7 mouse cellular contexts compared by ENCODE assay signal in the genomic region with DNA sequence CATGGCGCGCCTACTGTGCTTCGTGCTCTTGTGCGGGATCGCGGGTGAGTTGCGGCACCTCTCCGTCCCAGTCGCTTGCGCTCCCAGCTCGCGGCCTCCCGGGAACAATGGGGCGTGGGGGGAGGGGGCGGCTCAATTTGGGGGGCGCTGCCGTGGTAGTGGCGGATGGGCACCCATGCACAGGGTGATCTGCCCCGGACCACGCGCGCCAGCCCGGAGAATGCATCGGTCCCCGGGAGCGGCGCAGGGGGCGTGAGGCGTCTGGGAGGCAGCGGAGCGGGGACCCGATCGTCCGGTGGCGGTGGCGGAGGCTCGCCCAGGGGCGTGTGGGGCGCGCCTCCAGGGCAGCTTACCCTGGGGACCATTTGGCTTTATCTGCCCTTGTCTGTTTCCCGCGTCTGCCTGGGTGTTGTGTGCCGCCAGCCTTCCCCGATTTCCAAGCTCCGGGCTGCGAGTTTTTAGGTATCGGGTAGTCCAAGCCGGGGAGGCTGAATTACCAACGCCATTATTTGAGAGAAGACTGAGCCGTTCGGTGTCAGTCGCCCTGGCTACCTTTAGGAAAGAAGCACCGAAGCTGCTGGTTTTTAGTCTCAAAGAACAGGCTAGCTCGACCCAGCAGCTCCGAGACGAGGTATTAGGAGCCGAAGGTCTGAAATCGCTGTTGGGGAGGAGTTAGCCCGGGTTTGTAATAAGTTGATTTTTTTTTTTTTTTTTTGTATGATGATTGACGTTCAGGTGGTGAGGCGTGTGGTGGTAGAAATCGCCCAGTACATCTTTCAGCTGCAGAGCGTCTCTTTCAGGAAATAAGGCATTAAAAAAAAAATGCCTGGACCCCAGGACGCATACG. TPM values are rescaled to one million over a fixed set of nuclear protein-coding genes. Genes with fewer than 3 reads are reported as not detected.
A peak's percentile ranks its signal among the peaks of the same experiment; 100 is the strongest.
DNase-seq lines count a peak whose midpoint lies in the region; ATAC-seq and TF ChIP-seq lines count a peak whose summit lies in the region.

No protein-coding gene starts in this region.

- 0 out of 2 replicates have a peak, but pooled peaks cover 7% of the 10 kb centered on the region for H3K36me3 ChIP-seq in forebrain, embryonic 13.5 days (ENCODE audit: poor library complexity, severe bottlenecking)
- no peaks in the 10 kb centered on the region for H3K36me3 ChIP-seq in liver, embryonic 15.5 days (replicated peaks)

- DNase-seq in ovary, postnatal 10 days (ENCODE audit: low spot score) = peak; percentile 13
- no peak for DNase-seq in ovary, adult 18-20 months (ENCODE audit: low spot score)
- DNase-seq in adrenal gland, postnatal 36 days = peak; percentile 27 to 30

- no peak for TF ChIP-seq CTCF in olfactory bulb, adult 2 months (IDR thresholded peaks at IDR 0.05; ENCODE audit: insufficient read depth, low read depth, low read length)

- WGBS in forebrain, embryonic 13.5 days = under 1% methylated on average over 55 of the region's 65 CpGs
- WGBS in liver, embryonic 15.5 days (ENCODE audit: insufficient replicate concordance) = under 1% methylated on average over 65 of the region's 65 CpGs
- WGBS in olfactory bulb, adult 2 months = under 1% methylated on average over 65 of the region's 65 CpGs

- ATAC-seq in forebrain, embryonic 13.5 days = peak; percentile 64
- ATAC-seq in inflammation-experienced regulatory T-cells, adult 6 months = peak; percentile 25
- ATAC-seq in liver, embryonic 15.5 days (ENCODE audit: insufficient read depth) = peak; percentile 20

- peak overlapping the region; percentile 96 for H3K9ac ChIP-seq in forebrain, embryonic 13.5 days
- H3K9ac ChIP-seq in liver, embryonic 15.5 days = peak overlapping the region; percentile 58

- TF ChIP-seq POLR2A in olfactory bulb, adult 2 months (IDR thresholded peaks at IDR 0.05; ENCODE audit: insufficient read depth, low read depth, low read length) = no peak

- no peaks in the 10 kb centered on the region for H3K9me3 ChIP-seq in forebrain, embryonic 13.5 days (replicated peaks)
- no peaks in the 10 kb centered on the region for H3K9me3 ChIP-seq in liver, embryonic 15.5 days (replicated peaks)

- peak overlapping the region; percentile 92 for H3K4me3 ChIP-seq in forebrain, embryonic 13.5 days
- peak overlapping the region; percentile 62 for H3K4me3 ChIP-seq in liver, embryonic 15.5 days (replicated peaks)
- H3K4me3 ChIP-seq in olfactory bulb, adult 2 months (ENCODE audit: insufficient read depth, low read depth, low read length) = peak overlapping the region; percentile 83

- no peaks in the 10 kb centered on the region for H3K27me3 ChIP-seq in forebrain, embryonic 13.5 days
- H3K27me3 ChIP-seq in liver, embryonic 15.5 days = peaks cover 50% of the 10 kb centered on the region

- H3K4me2 ChIP-seq in forebrain, embryonic 13.5 days = peak overlapping the region; percentile 80
- H3K4me2 ChIP-seq in liver, embryonic 15.5 days = peak overlapping the region; percentile 77

- peak overlapping the region; percentile 90 for H3K27ac ChIP-seq in forebrain, embryonic 13.5 days
- peak overlapping the region; percentile 59 for H3K27ac ChIP-seq in liver, embryonic 15.5 days (replicated peaks)
- H3K27ac ChIP-seq in olfactory bulb, adult 2 months (ENCODE audit: insufficient read depth, low read depth, low read length) = no peak overlapping the region

- peaks cover 35% of the 10 kb centered on the region for H3K4me1 ChIP-seq in forebrain, embryonic 13.5 days
- peaks cover 8% of the 10 kb centered on the region; the same call in 1 of the 2 replicates for H3K4me1 ChIP-seq in liver, embryonic 15.5 days (replicated peaks)
- H3K4me1 ChIP-seq in olfactory bulb, adult 2 months (ENCODE audit: control insufficient read depth, insufficient read depth, low read length) = peaks cover 3% of the 10 kb centered on the region; the same call in 1 of the 2 replicates

RNA-seq across cellular contexts. Expression of a gene that starts 0.8 kb away (rescaled TPM):
- total RNA-seq in adrenal gland, postnatal 36 days (2021) = 10 to 100 TPM in 1 of 2 experiments, 1 to 10 TPM in 1; 6.7 to 32.1 TPM
- 101 and 110 TPM in 2 replicates for polyA plus RNA-seq in forebrain, embryonic 13.5 days (2015; fragmentation: Nextera tagmentation; extraction: Ambion mirVana)
- 1 to 10 TPM in 2 of 3 experiments, under 1 TPM in 1; 0.65 to 1.5 (median 1.1) TPM for polyA plus RNA-seq in inflammation-experienced regulatory T-cells, adult 6 months (2017; shearing (Covaris generic))
- polyA plus RNA-seq in liver, embryonic 15.5 days (2015; fragmentation: Nextera tagmentation; extraction: Ambion mirVana) = 17.4 and 18.0 TPM in 2 replicates
- polyA plus RNA-seq in olfactory bulb, adult 2 months (2012; ENCODE audit: insufficient read depth, insufficient read length, low replicate concordance, missing spikeins) = not detected in 2 replicates
